Mouse (Mus musculus) leukemia stem cell, adult 10-12 weeks (primary cell): Measurements from ENCODE around the gene Itgb1bp2. TPM values are rescaled to one million over a fixed set of nuclear protein-coding genes. Genes with fewer than 3 reads are reported as not detected.

Experiments used
- polyA plus RNA-seq: library from polyadenylated mRNA; stranded (reverse); fragments of >175 nt; gene quantifications from 2 replicates; pipeline ENCODE4 v1.2.3, GENCODE M21; 2012; ENCODE audit warnings: low replicate concordance

Itgb1bp2 gene
- polyA plus RNA-seq = 0.18 and 0.37 TPM in 2 replicates

GRCm38 (mm10) chrX:101448886-101449475 lies at the start of gene Itgb1bp2:
Gene Itgb1bp2, plus strand, starts transcription at chrX:101449088.

DNA sequence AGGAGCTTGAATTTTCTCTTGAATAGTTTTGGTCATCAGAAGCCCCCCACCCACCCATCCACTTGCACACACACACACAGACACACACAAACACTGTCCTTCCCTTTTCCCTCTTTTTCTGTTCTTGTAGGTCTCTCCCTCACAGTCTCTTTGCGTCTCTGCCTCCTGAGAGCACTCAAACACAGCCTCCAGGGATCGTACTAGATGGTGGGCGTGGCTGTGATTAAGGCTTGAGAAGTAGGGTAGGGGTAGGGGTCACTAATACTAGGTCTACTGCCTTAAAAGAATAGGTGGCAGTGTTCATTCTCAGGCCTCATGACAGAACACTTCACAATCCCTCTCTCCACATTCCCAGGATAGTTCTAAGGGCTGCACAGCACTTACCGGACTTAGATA lies 28.2 kb upstream of the Itgb1bp2 start, which contains the start of gene Zmym3:
Gene Zmym3, minus strand, starts transcription at position 150 of the 396 bp plus-strand sequence.

DNA sequence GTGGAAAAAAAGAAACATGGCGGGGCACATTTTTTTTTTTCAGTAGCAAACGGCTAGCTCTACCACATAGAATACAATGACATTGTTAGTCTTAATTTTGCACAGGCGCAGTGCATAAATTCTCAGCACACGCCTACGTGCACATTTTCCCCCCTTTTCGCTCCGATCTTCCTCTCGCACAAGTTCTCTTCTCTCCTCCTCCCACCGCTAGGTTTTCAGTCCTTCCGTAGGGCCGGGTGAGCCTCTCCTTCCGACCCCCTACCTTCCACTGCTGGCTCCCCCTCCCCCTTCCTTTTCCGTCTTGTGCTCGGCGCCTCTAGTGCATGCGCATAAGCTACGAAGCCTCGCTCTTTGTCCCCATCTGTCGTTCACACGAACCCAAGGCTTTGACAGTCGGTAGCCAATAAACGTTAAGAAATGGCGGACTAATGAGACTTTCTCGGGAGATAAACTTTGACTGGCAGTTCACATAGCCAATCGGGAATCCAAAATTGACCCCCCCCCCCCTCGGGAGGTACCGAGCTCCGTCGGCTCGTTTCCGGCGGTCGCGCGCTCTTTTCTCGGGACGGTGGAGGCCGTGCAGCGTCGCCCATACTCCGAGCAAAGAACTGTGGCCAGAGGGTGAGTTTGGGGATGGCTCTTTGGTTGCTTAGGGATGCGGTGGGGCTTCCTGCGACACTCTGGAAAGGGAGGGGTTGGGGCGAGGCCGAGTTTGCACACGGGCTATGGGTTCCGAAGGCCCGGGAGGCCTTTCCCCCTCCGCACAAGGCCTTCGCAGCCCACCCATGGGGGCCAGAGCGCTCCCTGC lies 19.5 kb upstream of the Itgb1bp2 start, which contains the start of gene Nono:
Gene Nono, plus strand, starts transcription at position 177 of the 808 bp plus-strand sequence.

Other genes with a start within 250 kb of the Itgb1bp2 start
- gene Snx12, start 226.5 kb upstream of the Itgb1bp2 start, polyA plus RNA-seq = 14.8 and 24.0 TPM in 2 replicates
- 13.8 and 22.7 TPM in 2 replicates for gene Foxo4, start 194.6 kb upstream of the Itgb1bp2 start, polyA plus RNA-seq
- gene Gm614, start 185.1 kb upstream of the Itgb1bp2 start, polyA plus RNA-seq = not detected in 2 replicates
- gene Il2rg, start 180.8 kb upstream of the Itgb1bp2 start, polyA plus RNA-seq = 5.8 and 37.6 TPM in 2 replicates
- not detected in 2 replicates for gene Gm20489, start 180.1 kb upstream of the Itgb1bp2 start, polyA plus RNA-seq
- 85.7 and 97.5 TPM in 2 replicates for gene Med12, start 175.1 kb upstream of the Itgb1bp2 start, polyA plus RNA-seq
- gene Nlgn3, start 149.9 kb upstream of the Itgb1bp2 start, polyA plus RNA-seq = 0.13 TPM in 1 of 2 replicates, not detected in the other
- gene Gjb1, start 72.7 kb upstream of the Itgb1bp2 start, polyA plus RNA-seq = not detected in 2 replicates
- gene Zmym3, start 28.2 kb upstream of the Itgb1bp2 start, polyA plus RNA-seq = 18.7 and 25.9 TPM in 2 replicates
- 22.9 and 38.1 TPM in 2 replicates for gene Nono, start 19.8 kb upstream of the Itgb1bp2 start, polyA plus RNA-seq
- 1.2 and 2.3 TPM in 2 replicates for gene Taf1, start 83.6 kb downstream of the Itgb1bp2 start, polyA plus RNA-seq
- 2.3 and 10.3 TPM in 2 replicates for gene Ogt, start 191.0 kb downstream of the Itgb1bp2 start, polyA plus RNA-seq